Mouse (Mus musculus) ovary, postnatal 10 days (tissue): Measurements from ENCODE around the gene Snap29.

ENCODE experiments used
- DNase-seq: peaks from one replicate; pipeline ENCODE4 v3.0.0; 2022; ENCODE audit warnings: low spot score

The Snap29 gene

GRCm38 (mm10) chr16:17405736-17406443 is at the start of gene Snap29, which contains the start of gene Pi4ka:
Snap29 (plus strand) TSS chr16:17405986.
Pi4ka (minus strand) TSS chr16:17406314.
- DNase-seq, result peak; percentile 98

GRCm38 (mm10) chr16:17356031-17356430 is 49.8 kb upstream of the Snap29 start:
- DNase-seq, result no peak

GRCm38 (mm10) chr16:17358787-17359186 is 47.0 kb upstream of the Snap29 start:
- no peak for DNase-seq

- DNase-seq, result no peak
These were observed 23.5 kb upstream of the Snap29 start for GRCm38 (mm10) chr16:17382306-17382705.

GRCm38 (mm10) chr16:17383594-17384326 is 22.0 kb upstream of the Snap29 start:
- no peak for DNase-seq

- DNase-seq, result no peak
These were observed 13.0 kb upstream of the Snap29 start for GRCm38 (mm10) chr16:17392784-17393183.

- DNase-seq, result no peak
These were observed 2.9 kb upstream of the Snap29 start for GRCm38 (mm10) chr16:17402855-17403254.

GRCm38 (mm10) chr16:17405271-17405696 is 502 bp upstream of the Snap29 start:
- peak; percentile 54 for DNase-seq

- no peak for DNase-seq
These were observed 886 bp downstream of the Snap29 start for GRCm38 (mm10) chr16:17406512-17407231.

- no peak for DNase-seq
These were observed 3.3 kb downstream of the Snap29 start for GRCm38 (mm10) chr16:17409046-17409445.

GRCm38 (mm10) chr16:17410209-17410608 is 4.4 kb downstream of the Snap29 start:
- DNase-seq, result no peak

- DNase-seq, result no peak
These were observed 17.2 kb downstream of the Snap29 start for GRCm38 (mm10) chr16:17423021-17423420.

GRCm38 (mm10) chr16:17432576-17432975 is 26.8 kb downstream of the Snap29 start:
- DNase-seq, result no peak

- peak; percentile 95 for DNase-seq
These were observed 46.0 kb downstream of the Snap29 start, which contains the start of gene Crkl for GRCm38 (mm10) chr16:17451541-17452372. Crkl (plus strand) TSS chr16:17451987.

- no peak for DNase-seq
These were observed 46.6 kb downstream of the Snap29 start for GRCm38 (mm10) chr16:17452373-17452715.

GRCm38 (mm10) chr16:17456901-17457300 is 51.1 kb downstream of the Snap29 start:
- no peak for DNase-seq

- DNase-seq, result no peak
These were observed 54.5 kb downstream of the Snap29 start for GRCm38 (mm10) chr16:17460254-17460653.

GRCm38 (mm10) chr16:17461596-17461995 is 55.8 kb downstream of the Snap29 start:
- no peak for DNase-seq

GRCm38 (mm10) chr16:17463184-17463583 is 57.4 kb downstream of the Snap29 start:
- DNase-seq, result no peak

GRCm38 (mm10) chr16:17466875-17467663 is 61.3 kb downstream of the Snap29 start:
- DNase-seq, result no peak

- no peak for DNase-seq
These were observed 66.7 kb downstream of the Snap29 start for GRCm38 (mm10) chr16:17472498-17472897.
